Comparison of ENCODE assay signal across 19 mouse cellular contexts in the genomic region with DNA sequence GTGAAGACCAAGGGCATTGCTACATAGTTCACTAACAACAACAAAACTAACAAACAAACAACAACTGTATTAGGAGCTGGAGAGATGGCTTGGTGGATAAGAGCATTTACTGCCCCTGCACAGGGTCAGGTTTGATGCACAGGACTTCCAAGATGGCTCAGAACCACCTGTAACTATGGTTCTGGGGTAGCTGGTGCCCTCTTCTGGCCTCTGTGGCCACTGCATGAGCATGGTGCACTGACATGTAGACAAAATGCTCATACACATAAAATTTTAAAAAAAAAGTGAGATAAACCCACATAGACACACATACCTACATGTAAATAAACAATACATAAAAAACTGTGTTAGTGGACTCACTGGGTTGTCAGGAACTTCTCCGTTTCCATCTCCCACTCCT.
DNase-seq lines count a peak whose midpoint lies in the region; ATAC-seq and TF ChIP-seq lines count a peak whose summit lies in the region.
"Had no signal": no experiment of that assay in that cellular context is flagged by ENCODE, and none has a peak within 500 bp of the region (broad histone marks: within the 10 kb centered on the region; RNA-seq: fewer than 3 reads in every experiment).

No protein-coding gene starts in this region.

- no peak overlapping the region for H3K9ac ChIP-seq in heart, adult 2 months (ENCODE audit: low read depth, low read length)
- no peak overlapping the region for H3K9ac ChIP-seq in heart, embryonic 11.5 days (ENCODE audit: low read depth, low read length)
- H3K9ac ChIP-seq in neural tube, embryonic 15.5 days (replicated peaks) = no peak overlapping the region
- H3K9ac ChIP-seq: heart, embryonic 15.5 days; limb, embryonic 15.5 days; neural tube, embryonic 13.5 days had no signal

- H3K79me2 ChIP-seq in heart, adult 2 months (replicated peaks; ENCODE audit: control insufficient read depth, insufficient read depth, low read length) = no peaks in the 10 kb centered on the region

- no peaks in the 10 kb centered on the region for H3K27me3 ChIP-seq in heart, adult 2 months (ENCODE audit: control insufficient read depth, insufficient read depth, low read length)
- no peaks in the 10 kb centered on the region for H3K27me3 ChIP-seq in heart, embryonic 11.5 days (ENCODE audit: control insufficient read depth, insufficient read depth, low read length)
- no peaks in the 10 kb centered on the region for H3K27me3 ChIP-seq in neural tube, embryonic 15.5 days (replicated peaks)
- H3K27me3 ChIP-seq: heart, embryonic 15.5 days; limb, embryonic 15.5 days had no signal

- 77% methylated on average over 1 of the region's 1 CpGs for WGBS in heart, adult 2 months
- 76% methylated on average over 1 of the region's 1 CpGs for WGBS in heart, embryonic 11.5 days (ENCODE audit: insufficient replicate concordance)
- 88% methylated on average over 1 of the region's 1 CpGs for WGBS in neural tube, embryonic 15.5 days

- no peaks in the 10 kb centered on the region for H3K36me3 ChIP-seq in heart, adult 2 months (ENCODE audit: control insufficient read depth, insufficient read depth, low read length)
- H3K36me3 ChIP-seq in heart, embryonic 11.5 days (ENCODE audit: control insufficient read depth, insufficient read depth, low read length) = no peaks in the 10 kb centered on the region
- no peaks in the 10 kb centered on the region for H3K36me3 ChIP-seq in neural tube, embryonic 15.5 days
- H3K36me3 ChIP-seq: embryonic facial prominence, embryonic 10.5 days; heart, embryonic 15.5 days; limb, embryonic 15.5 days; neural tube, embryonic 13.5 days had no signal

- H3K4me3 ChIP-seq in heart, adult 2 months = no peak overlapping the region
- no peak overlapping the region for H3K4me3 ChIP-seq in heart, embryonic 11.5 days (ENCODE audit: low read depth, low read length)
- H3K4me3 ChIP-seq in neural tube, embryonic 15.5 days (replicated peaks) = no peak overlapping the region
- H3K4me3 ChIP-seq: embryonic facial prominence, embryonic 10.5 days; erythroblast, embryonic 14.5 days; heart, embryonic 15.5 days; limb, embryonic 15.5 days; neural tube, embryonic 13.5 days had no signal

- H3K9me3 ChIP-seq in heart, embryonic 11.5 days (replicated peaks; ENCODE audit: control insufficient read depth, low read length) = no peaks in the 10 kb centered on the region
- H3K9me3 ChIP-seq in neural tube, embryonic 15.5 days (replicated peaks) = no peaks in the 10 kb centered on the region
- H3K9me3 ChIP-seq: embryonic facial prominence, embryonic 10.5 days; heart, embryonic 15.5 days; limb, embryonic 15.5 days; neural tube, embryonic 13.5 days had no signal

- H3K4me1 ChIP-seq in heart, adult 2 months (ENCODE audit: control insufficient read depth, insufficient read depth, low read length) = no peaks in the 10 kb centered on the region
- H3K4me1 ChIP-seq in heart, embryonic 11.5 days (ENCODE audit: control insufficient read depth, insufficient read depth, low read length) = no peaks in the 10 kb centered on the region
- peaks cover 20% of the 10 kb centered on the region for H3K4me1 ChIP-seq in neural tube, embryonic 15.5 days
- H3K4me1 ChIP-seq: heart, embryonic 15.5 days had no signal

- no peak overlapping the region for H3K27ac ChIP-seq in heart, adult 2 months
- H3K27ac ChIP-seq in heart, embryonic 11.5 days (ENCODE audit: low read depth, low read length) = no peak overlapping the region
- no peak overlapping the region for H3K27ac ChIP-seq in neural tube, embryonic 15.5 days (replicated peaks)
- H3K27ac ChIP-seq: embryonic facial prominence, embryonic 10.5 days; heart, embryonic 15.5 days; limb, embryonic 15.5 days; neural tube, embryonic 13.5 days had no signal

- DNase-seq in heart, adult 2 months = no peak
- peak; percentile 6 for DNase-seq in left cerebral cortex, postnatal 4 days
- no peak for DNase-seq in left cerebral cortex, adult 8-10 months (ENCODE audit: low spot score in 2 of 2)
- DNase-seq in A20 (ENCODE audit: low read depth, low spot score) (peak; percentile 21), ES-CJ7 (ENCODE audit: low read depth, low spot score) (peak; percentile 25)
- DNase-seq in right cerebral cortex, postnatal 14 days = no peak
- DNase-seq: adrenal gland, adult 8-10 months; cerebellum, adult 11 months; cerebellum, postnatal 36 days; kidney, postnatal 10 days; thymus, adult 18-20 months had no signal

- ATAC-seq in heart, embryonic 11.5 days (replicated peaks; ENCODE audit: insufficient number of reproducible peaks, low FRiP score, low TSS enrichment) = no peak
- ATAC-seq in neural tube, embryonic 15.5 days (ENCODE audit: low FRiP score) = no peak
- ATAC-seq: forebrain, embryonic 14.5 days had no signal

- intact Hi-C loops in heart, adult 2 months (cut with DNase I) = no loop called here
- intact Hi-C loops in left cerebral cortex, postnatal 4 days (cut with DNase I) = no loop called here

- no peak for TF ChIP-seq EP300 in heart, adult 2 months (IDR thresholded peaks at IDR 0.05; ENCODE audit: insufficient read depth, low read depth, low read length)

- TF ChIP-seq POLR2A in heart, adult 2 months (IDR thresholded peaks at IDR 0.05; ENCODE audit: insufficient read depth, low read depth, low read length) = no peak

- H3K4me2 ChIP-seq in heart, embryonic 11.5 days = no peak overlapping the region
- no peak overlapping the region for H3K4me2 ChIP-seq in neural tube, embryonic 15.5 days
- H3K4me2 ChIP-seq: heart, embryonic 15.5 days; limb, embryonic 15.5 days; neural tube, embryonic 13.5 days had no signal

- peak; percentile 24; the same call in 1 of the 2 replicates for TF ChIP-seq CTCF in heart, adult 2 months (IDR thresholded peaks at IDR 0.05)

Comparison
In these comparisons a context has a peak if more than half of its experiments do, and no peak if none do; other contexts are left out.
1. DNase-seq: peak in left cerebral cortex, postnatal 4 days (single experiment), A20 (single experiment) and ES-CJ7 (single experiment); none in heart, adult 2 months (0 of 2), left cerebral cortex, adult 8-10 months (0 of 2) and right cerebral cortex, postnatal 14 days (single experiment).